Mouse (Mus musculus): Measurements from ENCODE around the gene Tppp. TPM values are rescaled to one million over a fixed set of nuclear protein-coding genes. Genes with fewer than 3 reads are reported as not detected.
"Not testable (repeated sequence)": the region's sequence is repeated elsewhere in the genome, so short reads cannot be mapped to it uniquely, and the experiment has no call there.

The Tppp gene
- polyA plus RNA-seq, 1 experiment from 2014 or later = 0.87 TPM

DNA sequence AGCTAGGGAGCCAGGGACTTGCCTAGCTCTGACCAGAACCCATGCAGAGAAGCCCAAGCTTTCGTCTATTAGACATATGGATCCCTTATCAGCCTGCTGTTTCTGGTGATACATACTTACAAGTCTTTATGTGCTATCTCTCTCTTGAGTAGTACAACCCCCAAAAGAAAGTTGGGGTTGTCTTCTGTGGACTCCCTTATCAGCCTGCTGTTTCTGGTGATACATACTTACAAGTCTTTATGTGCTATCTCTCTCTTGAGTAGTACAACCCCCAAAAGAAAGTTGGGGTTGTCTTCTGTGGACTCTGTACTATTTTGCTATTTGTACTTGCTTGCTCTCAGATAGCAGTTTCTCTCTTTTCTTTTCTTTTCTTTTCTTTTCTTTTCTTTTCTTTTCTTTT, 62.0 kb downstream of the Tppp start:
- not testable (repeated sequence) for H3K4me3 ChIP-seq; H3K27me3 ChIP-seq; H3K27ac ChIP-seq; H3K9me3 ChIP-seq; H3K36me3 ChIP-seq; H3K9ac ChIP-seq; H3K4me1 ChIP-seq; H3K4me2 ChIP-seq (replicated peaks); ATAC-seq (ENCODE audit: low FRiP score, low read depth)
- WGBS = 66% methylated on average over 1 of the region's 1 CpGs

DNA sequence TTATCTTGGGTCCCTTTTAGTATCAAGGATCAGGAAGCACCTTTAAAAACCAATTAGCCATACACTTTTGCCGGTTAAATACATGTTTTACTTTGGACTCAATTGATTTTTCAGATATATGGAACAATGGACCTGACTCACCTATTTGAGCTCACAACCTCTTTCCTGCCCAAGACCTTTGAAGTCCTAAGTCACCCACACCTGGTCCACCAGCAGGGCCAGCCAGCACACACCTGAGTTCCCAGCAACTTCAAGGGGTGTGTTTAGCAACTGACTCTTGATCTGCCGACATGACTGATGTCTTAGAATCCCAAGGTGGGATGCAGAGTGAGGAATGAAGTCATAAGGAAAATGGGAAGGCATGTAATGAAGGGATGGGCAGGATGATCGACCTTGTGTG, 62.5 kb downstream of the Tppp start:
- no peak overlapping the region for H3K4me3 ChIP-seq
- H3K4me2 ChIP-seq (replicated peaks) = no peak overlapping the region
- ATAC-seq (ENCODE audit: low FRiP score, low read depth) = no peak
- H3K4me1 ChIP-seq = no peaks in the 10 kb centered on the region
- 66% methylated on average over 3 of the region's 3 CpGs for WGBS
- no peaks in the 10 kb centered on the region for H3K36me3 ChIP-seq
- H3K27ac ChIP-seq = no peak overlapping the region
- H3K9me3 ChIP-seq = no peaks in the 10 kb centered on the region
- H3K27me3 ChIP-seq = peaks cover 4% of the 10 kb centered on the region
- no peak overlapping the region for H3K9ac ChIP-seq

DNA sequence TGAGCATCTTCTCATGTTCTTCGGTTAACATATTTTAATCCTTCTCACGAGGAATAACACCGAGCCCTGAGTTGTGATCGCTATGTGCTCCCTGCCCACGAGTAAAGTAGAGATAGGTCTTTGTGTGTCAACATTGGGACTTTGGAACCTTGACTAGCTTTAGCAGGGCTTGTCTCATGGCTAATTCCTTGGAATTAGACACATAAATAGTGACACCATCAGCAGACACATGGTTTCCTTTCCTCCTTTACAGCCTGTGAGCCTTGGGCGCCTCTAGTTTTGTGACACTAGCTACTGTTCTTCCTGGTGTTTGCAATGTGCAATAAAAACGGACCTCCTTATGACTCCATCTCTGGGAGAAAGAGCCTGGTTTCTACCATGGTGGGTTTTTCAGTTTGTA, 64.2 kb downstream of the Tppp start:
- Histone ChIP-seq H3K4me3 (no peak overlapping the region), H3K27ac (no peak overlapping the region), H3K9ac (no peak overlapping the region), H3K4me2 (replicated peaks) (no peak overlapping the region), H3K9me3 (no peaks in the 10 kb centered on the region), H3K27me3 (peaks cover 4% of the 10 kb centered on the region), H3K36me3 (no peaks in the 10 kb centered on the region), H3K4me1 (no peaks in the 10 kb centered on the region)
- ATAC-seq (ENCODE audit: low FRiP score, low read depth) = no peak
- 86% methylated on average over 7 of the region's 7 CpGs for WGBS

Other genes with a start within 250 kb of the Tppp start
- gene Nkd2, start 161.8 kb upstream of the Tppp start, polyA plus RNA-seq (2015; fragmentation: Nextera tagmentation; extraction: Ambion mirVana) = 40.5 and 44.5 TPM in 2 replicates
- gene Trip13, start 71.6 kb upstream of the Tppp start, polyA plus RNA-seq (2015; fragmentation: Nextera tagmentation; extraction: Ambion mirVana) = 42.9 and 43.8 TPM in 2 replicates
- 64.7 and 65.4 TPM in 2 replicates for gene Brd9, start 71.6 kb upstream of the Tppp start, polyA plus RNA-seq (2015; fragmentation: Nextera tagmentation; extraction: Ambion mirVana)
- gene Zdhhc11, start 45.6 kb upstream of the Tppp start, polyA plus RNA-seq (2015; fragmentation: Nextera tagmentation; extraction: Ambion mirVana) = not detected in 2 replicates
- 15.3 and 16.1 TPM in 2 replicates for gene Cep72, start 52.9 kb downstream of the Tppp start, polyA plus RNA-seq (2015; fragmentation: Nextera tagmentation; extraction: Ambion mirVana)
- not detected in 2 replicates for gene Slc9a3, start 112.0 kb downstream of the Tppp start, polyA plus RNA-seq (2015; fragmentation: Nextera tagmentation; extraction: Ambion mirVana)
- 86.6 and 86.9 TPM in 2 replicates for gene Exoc3, start 199.3 kb downstream of the Tppp start, polyA plus RNA-seq (2015; fragmentation: Nextera tagmentation; extraction: Ambion mirVana)